Mouse (Mus musculus) activated CD4-positive, CD25-positive, alpha-beta regulatory T cell, adult 9 weeks (primary cell): ENCODE measurements around the gene Ugt2a3. TPM values are rescaled to one million over a fixed set of nuclear protein-coding genes. Genes with fewer than 3 reads are reported as not detected.

ENCODE experiments used
- polyA plus RNA-seq: library from polyadenylated mRNA; unstranded; fragments of 100-300 nt; shearing (Covaris generic); gene quantifications from one replicate; pipeline ENCODE4 v1.2.1, GENCODE M21; 2017

Gene Ugt2a3
- not detected for polyA plus RNA-seq

DNA sequence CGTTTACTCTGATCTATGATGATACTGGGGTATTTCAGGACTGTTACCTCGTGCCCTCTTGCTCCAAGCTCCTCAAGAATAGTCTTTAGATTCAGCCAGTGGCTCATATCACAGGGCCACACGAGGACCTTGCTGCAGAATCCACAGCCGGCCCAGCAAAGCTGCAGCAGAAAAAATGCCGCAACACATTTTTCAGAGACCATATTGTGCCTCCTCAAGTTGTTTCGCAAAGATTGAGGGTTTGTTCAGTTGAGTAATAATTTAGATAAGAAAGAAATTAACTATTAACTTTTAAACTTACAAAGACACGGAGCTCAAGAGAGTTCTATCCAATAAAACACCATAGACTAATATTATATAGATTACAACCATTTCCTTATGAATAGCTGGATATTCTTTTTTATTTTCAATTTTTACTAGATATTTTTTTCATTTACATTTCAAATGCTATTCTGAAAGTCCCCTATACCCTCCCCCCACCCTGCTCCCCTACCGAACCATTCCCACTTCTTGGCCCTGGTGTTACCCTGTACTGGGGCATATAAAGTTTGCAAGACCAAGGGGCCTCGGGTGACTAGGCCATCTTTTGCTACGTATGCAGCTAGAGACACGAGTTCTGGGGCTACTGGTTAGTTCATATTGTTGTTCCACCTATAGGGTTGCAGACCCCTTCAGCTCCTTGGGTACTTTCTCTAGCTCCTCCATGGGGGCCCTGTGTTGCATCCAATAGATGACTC, at the start of gene Ugt2a3:
Gene Ugt2a3, minus strand, starts transcription at position 235 of the 737 bp plus-strand sequence.

Other genes starting within 250 kb of the Ugt2a3 start
- not detected for gene Ugt2b36, start 244.6 kb downstream of the Ugt2a3 start, polyA plus RNA-seq
- gene Ugt2b5, start 196.9 kb downstream of the Ugt2a3 start, polyA plus RNA-seq: not detected
- not detected for gene Ugt2b37, start 82.4 kb downstream of the Ugt2a3 start, polyA plus RNA-seq
- gene Ugt2b38, start 87.0 kb upstream of the Ugt2a3 start, polyA plus RNA-seq: not detected
- gene Ugt2a2, start 145.1 kb upstream of the Ugt2a3 start, polyA plus RNA-seq: not detected
- not detected for gene Gm43638, start 149.6 kb upstream of the Ugt2a3 start, polyA plus RNA-seq
- not detected for gene Ugt2a1, start 153.7 kb upstream of the Ugt2a3 start, polyA plus RNA-seq
- not detected for gene Sult1b1, start 201.0 kb upstream of the Ugt2a3 start, polyA plus RNA-seq
- gene Sult1d1, start 231.8 kb upstream of the Ugt2a3 start, polyA plus RNA-seq: not detected